Mouse (Mus musculus): ENCODE results near the gene Tmem88b.
"Not testable (repeated sequence)": the region's sequence is repeated elsewhere in the genome, so short reads cannot be mapped to it uniquely, and the experiment has no call there.

The Tmem88b gene

DNA sequence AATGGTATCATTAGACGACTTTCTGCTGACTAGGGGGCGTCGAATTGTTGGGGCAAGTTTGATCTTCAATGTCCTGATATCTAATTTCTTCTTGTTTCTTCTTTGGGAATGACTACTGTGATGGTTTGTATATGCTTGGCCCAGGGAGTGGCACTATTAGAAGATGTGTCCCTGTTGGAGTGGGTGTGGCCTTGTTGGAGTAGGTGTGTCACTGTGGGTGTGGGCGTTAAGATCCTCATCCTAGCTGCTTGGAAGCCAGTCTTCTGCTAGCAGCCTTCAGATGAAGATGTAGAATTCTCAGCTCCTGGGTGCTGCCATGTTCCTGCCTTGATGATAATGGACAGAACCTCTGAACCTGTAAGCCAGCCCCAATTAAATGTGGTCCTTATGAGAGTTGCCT is 3.2 kb upstream of the Tmem88b start:
- not testable (repeated sequence) for DNase-seq (ENCODE audit: low spot score in 2 of 2)

DNA sequence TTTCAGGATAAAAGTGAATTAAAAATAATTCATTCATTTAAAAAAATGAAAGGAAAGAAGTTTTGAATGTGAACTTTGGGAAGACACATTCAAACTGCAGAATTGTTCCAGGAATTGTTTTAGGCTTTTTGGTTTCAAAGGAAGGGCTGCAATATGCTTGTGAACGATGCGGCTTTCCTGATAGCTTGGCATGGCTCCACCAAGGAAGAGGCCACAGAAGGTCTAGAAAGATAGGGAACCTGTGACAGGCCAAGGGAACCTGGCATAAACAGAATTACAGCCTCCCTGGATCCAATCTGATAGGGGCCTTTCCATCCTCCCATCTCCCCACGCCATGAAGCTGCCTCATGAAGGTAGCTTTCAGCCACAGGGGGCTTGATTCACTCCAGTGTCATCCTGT is 2.6 kb upstream of the Tmem88b start:
- no peak for DNase-seq (ENCODE audit: low spot score in 2 of 2)

DNA sequence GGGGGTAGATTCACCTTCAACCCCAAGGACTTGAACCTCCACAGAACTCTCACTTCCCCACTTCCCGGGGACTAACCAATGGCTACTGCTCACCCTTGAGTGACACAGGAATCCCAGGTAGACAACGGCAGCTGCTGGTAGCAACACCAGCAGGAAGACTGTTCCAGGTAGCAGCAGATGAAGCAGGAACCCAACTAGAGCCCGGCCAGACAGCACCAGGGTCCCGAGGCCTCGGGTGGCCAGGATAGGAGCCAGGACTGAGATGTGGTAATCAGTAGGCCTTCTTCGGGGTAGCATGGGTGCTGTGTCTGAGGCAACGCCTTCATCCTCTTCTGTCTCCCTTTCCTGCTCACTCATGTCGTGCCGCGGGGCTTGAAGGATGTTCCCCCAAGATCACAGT is 428 bp downstream of the Tmem88b start:
- no peak for DNase-seq (ENCODE audit: low spot score in 2 of 2)

DNA sequence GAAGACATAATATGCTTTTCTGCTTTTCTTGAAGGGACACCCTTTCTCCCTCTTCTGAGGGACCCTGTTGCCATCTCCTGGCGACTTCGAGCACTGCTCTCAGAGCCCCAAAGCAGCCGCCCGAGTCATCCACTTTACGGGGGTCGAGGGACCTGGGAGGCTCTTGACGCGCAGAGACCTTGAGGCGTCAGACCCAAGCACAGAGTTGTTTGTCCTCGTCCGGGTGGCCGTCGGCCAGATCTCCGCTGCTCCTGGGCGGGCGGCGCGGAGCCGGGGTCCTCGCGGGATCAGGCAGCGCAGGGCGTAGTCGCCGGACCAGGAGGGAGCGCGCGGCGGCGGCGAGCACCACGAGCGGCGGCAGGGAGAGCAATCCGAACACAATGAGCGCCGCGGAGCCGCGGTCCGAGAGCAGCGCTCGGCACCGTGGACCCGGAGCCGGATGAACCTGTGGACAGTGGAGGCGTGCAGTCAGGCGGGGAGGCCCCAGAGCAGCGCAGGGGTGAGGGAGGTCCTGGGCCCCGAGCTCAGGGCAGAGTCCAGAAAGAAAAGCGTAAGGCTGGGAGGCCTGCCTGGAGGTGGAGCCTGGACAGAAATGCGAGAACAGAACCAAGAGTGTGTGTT is 1.5 kb downstream of the Tmem88b start:
- DNase-seq (ENCODE audit: low spot score in 2 of 2) = peak; percentile 77 to 79

DNA sequence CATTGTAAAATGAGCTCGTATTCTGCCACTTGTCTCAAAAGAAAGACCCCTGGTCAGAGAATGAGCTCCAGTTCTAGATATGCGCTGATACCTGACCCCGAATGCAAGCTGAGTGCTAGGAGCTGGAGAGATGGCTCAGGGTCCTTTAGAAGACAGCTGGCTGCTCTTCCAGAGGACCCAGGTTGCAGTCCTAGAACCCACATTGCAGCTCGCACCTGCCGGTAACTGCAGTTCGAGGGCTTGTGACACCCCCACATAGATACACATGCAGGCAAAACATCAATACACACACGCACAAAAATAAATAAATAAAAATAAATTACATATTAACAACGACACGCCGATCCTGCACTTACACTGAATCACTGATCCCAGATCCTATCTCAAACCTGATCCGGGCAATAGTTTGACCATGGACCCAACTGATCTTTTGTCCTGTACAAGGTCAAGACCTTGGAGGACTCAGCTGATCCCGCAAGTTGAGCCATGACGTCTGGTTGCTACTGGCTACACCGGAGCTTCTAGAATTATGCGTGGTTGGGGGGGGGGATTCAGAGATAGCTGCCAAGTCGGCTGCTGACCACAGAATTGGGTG is 2.1 kb downstream of the Tmem88b start:
- no peak for DNase-seq (ENCODE audit: low spot score in 2 of 2)

DNA sequence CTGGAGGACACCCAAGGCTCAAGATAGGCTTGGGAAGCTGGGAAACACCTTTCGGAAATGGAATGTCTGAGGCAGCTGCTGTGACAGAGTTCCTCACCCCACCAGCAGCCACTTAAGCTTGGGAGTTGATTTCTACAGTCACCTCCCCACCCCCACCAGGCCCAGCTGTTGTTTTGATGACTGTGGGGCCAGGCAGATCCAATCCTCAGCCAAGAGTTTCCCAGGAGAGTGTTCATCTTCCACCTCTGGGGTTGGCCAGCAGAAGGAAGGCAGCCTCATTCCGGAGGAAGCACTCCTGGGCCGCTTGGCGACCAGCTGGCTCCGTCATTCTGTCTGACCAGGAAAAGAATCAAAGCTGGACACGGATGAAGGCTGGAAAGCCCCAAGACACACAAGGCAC is 4.8 kb downstream of the Tmem88b start:
- DNase-seq (ENCODE audit: low spot score in 2 of 2) = peak in 1 of 2 experiments; percentile 23

DNA sequence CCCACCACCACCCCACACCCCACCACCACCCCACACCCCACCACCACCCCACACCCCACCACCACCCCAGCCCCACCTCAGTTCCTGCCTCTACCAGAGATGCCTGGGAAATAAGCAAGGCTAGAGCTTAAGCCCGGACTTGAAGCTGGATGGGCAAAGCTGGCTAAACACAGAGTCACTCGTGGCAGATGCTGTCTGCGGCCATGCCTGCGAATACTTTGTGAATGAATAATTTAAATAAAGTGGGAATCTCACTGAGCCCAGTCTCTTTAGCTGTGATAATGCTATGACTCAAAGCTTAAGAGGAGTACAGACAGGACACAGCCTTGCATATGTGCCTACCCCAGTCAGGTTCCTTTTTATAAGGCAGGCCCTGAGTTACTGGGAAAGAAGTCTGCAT is 6.2 kb downstream of the Tmem88b start:
- no peak for DNase-seq (ENCODE audit: low spot score in 2 of 2)

DNA sequence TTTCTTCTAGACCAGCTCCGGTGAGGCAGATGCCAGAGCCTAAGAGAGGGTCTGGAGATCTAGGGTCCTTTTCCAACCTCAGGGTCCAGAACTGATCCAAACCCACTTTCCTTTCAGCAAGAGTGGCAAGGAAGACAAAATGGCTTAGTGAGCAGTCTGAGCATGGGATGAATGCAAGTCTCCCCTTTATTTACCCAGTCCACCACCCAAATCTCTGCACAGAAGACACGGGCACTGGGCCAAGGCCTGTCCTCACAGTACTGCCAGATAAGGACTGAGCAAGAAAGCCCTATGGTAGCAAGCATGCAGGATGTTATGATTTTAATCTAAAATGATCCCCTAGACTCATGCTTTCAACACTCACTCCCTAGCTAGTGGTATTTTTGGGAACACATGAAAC is 7.9 kb downstream of the Tmem88b start:
- DNase-seq (ENCODE audit: low spot score in 2 of 2) = no peak

DNA sequence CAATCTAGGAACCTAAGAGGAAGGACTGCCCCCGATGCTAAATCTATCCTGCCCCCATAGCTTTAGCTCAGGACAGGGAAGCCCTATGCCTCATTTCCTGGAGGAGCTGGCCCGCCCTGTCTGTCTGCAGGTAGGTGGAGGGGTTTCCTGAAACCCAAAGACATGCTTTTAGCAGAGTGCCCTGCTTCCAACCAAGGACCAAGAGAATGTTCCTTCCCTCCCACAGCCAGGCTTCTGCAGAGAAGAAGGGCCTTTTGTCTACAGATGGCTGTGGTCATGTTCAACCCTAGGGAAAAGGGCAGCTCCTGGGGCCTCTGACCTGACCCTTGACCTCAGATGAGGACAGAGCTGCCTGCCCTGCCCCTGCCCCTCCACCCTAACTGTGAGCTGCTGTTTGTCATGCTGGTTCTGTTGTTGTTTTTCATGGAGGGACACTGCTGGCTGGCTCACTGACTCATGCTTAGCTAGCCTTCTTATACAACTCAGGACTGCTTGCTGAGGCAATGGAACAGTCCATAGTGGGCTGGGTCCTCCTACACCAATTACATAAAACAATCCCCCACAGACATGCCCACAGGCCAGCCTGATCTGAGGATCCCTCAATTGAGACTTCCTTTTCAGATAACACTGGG is 8.9 kb downstream of the Tmem88b start:
- peak; percentile 46 to 54 for DNase-seq (ENCODE audit: low spot score in 2 of 2)

DNA sequence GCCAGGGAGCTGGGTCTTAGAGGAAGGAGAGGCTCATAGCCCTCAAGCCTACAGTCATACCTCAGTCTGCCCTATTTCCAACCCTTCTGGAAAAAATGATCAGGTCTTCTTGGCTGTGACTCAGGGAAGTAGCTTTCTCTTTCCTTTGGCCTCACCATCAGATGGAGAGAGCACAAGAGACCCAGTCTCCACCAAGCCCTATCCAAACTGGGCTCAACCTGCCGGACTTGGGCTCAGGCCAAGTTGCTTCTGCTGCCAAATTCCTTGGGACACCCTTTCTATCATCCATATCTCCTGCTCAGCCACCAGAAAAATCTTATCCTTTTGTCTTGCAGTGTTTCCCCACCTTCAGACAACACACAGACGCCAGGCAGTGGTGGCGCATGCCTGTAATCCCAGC is 9.8 kb downstream of the Tmem88b start:
- DNase-seq (ENCODE audit: low spot score in 2 of 2) = no peak

DNA sequence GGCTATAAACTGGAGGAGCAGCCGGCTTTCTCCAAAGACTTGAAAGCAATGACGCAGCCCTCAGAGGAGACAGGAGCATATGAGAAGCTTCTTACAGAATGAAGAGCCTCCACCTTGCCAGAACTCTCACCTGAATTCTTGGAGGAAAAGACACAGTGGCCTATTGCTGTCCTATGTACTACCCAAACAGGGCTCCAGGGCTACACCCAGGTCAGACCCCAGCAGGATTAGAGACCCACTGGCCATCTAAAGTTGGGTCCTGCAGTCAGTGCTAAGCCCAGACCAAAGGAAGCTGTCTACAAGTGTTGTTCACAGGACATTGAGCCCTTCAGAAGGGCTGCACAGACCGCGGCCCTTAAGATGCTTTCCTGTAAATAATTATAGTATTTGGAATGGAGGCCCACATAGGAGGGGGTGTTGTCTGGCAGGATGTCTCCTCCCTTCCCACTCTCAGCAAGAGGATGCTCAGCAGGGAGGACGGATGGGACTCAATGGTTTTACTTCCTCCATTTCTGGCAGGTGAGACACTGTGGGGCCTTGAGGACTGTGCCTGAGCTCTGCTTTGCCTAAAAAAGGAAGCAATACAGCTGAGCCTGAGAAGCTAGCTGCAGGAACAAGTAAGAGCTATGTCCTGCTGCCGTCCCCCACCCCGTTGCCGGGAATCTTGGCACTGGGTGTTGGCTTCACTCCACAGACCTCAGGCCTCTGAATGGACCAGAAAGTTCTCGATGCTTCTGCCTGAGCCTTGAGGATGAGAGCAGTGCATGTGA is 10.5 kb downstream of the Tmem88b start:
- peak; percentile 43 to 55 for DNase-seq (ENCODE audit: low spot score in 2 of 2)

DNA sequence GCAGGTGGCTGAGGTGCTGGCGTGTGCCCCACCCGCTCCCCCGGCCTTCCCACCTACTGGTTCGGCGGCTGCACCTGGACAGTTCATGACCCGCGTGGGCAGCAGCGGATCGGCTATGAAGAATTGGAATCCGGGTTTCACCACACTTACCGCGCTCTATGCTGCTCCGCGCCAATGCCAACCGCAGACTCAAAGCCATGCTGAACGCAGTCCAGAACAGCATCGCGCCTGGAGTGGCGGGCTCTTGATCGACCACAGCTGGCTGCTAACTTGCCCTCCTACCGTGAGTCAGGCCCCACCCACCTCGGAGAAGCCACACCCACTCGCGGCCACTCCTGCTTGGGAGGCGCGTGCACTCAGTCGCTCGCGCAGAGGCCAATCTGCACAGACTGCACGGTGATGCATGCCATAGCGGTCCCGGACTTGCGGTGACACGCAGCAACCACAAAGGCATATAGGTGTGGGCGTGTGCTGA is 11.4 kb downstream of the Tmem88b start, which contains the start of gene Vwa1:
TSS of gene Vwa1 (minus strand) at position 419 of the 475 bp plus-strand sequence.
- peak; percentile 81 to 85 for DNase-seq (ENCODE audit: low spot score in 2 of 2)

DNA sequence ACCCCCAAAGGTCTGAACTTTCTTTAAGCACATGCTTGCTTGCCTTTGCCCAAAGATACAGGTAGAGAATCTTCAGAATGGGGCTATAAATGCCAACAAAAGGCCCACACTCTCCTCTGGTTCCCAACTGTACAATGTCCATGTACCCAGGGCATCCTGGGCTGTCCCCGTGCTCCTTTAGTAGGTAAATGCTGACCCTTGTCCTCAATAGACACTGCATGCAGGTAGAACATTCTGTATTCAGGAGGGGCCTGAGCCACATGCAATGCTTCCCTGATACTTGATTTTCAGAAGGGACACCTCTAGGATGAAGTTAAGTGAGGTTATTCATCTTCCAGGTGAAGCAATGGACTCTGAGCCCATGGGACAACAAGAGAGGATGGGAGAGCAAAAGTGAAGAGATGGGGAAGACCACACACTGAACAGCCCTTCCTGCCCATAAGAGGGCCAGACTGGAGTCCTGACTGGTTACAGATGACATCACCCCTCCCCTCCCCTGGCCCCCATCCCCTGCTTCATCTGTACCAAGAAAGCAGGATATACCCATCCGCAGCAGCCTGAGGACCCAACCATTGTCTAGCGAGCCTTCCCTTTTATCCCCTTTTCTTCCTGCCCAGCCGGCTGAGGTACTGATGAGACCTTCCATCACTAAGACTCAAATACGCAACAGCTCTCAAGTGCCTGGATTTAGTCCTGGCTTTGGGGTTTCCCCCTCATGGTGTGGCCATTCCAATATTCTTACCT is 12.2 kb downstream of the Tmem88b start:
- DNase-seq (ENCODE audit: low spot score in 2 of 2) = no peak

DNA sequence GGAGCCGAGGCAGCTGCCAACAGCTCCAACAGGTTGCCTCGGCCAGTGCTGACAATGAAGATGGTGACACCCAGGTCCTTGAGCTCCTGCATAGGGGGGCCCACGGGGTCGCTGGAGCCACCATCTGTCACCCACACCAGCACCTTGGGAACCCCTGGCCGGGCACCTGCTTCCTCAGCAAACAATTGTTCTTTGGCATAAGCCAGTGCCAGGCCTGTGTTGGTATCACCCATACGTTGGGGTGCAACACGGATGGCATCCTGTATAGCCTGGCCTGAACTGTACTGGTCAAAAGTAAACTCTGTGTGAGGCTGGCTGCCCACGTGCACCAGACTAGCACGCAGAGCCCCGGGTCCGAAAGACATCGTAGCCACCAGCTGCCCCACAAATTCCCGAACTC is 12.9 kb downstream of the Tmem88b start:
- DNase-seq (ENCODE audit: low spot score in 2 of 2) = no peak

DNA sequence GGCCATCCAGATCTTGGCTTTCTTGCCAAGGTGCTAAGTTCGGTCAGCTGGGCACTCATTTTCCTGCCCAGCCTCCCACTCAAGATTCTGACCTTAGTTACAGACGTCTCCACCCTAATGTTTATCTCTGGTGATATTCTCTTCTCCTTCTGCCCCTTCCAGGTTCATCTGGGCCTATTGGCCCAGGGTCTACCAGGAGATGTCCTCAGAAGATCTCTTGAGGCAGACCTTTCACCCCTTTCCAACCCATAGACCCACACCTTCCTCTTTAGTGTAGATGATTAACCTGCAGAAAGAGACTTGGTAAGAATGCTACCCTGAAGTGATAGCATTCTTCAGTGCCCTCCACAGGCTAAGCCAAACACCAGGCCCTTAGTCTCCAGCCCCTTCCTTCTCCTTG is 14.0 kb downstream of the Tmem88b start:
- DNase-seq (ENCODE audit: low spot score in 2 of 2) = no peak

DNA sequence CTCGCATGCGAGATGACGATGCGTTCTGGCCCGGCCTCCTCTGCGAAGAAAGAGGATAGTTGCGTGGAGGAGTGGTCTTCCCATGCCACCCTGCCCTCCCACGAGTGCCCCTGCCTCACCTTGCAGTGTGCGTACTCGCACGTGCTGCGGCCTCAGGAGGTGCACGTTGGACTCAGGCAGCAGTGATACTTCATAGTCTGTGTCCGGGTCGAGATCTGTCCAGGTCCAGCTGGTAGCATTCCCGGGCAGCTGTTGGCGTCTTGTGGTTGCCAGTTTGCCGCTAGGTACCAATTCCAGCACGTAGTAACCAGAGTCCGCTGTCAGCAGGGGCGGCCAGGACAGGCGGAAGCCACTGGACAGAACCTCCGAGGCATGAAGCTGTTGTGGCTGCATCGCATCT is 15.0 kb downstream of the Tmem88b start:
- no peak for DNase-seq (ENCODE audit: low spot score in 2 of 2)

DNA sequence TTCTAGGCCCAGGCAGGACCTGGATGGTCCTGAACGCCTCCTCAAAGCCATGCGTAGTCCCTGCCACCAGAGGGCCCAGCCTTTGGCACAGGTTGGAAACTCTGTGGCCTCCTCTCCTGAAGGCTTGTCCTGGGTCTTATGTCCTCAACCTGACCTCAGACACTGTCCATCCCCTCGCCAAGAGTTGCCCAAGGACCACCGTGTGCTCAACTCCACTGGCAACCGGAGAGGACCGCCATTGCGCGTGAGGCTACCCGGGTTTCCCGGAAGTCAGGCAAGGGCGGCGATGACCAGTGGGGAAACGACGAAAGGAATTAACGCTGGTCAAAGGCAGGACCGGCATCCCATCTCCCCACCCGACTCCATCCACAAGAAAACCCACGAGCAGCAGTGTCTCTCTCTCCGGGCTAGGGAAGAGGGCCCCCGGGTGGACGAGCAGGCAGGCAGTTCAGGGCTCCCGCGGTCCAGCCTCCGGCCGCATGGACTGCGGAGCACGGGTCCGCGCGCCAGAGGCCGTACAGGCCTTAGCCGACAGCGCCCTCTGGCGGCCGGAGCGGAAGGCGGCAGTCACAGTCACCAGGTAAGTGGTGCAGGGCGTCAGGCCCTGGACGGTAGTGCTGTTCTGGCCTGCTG is 15.7 kb downstream of the Tmem88b start:
- DNase-seq (ENCODE audit: low spot score in 2 of 2) = peak; percentile 88 to 92

DNA sequence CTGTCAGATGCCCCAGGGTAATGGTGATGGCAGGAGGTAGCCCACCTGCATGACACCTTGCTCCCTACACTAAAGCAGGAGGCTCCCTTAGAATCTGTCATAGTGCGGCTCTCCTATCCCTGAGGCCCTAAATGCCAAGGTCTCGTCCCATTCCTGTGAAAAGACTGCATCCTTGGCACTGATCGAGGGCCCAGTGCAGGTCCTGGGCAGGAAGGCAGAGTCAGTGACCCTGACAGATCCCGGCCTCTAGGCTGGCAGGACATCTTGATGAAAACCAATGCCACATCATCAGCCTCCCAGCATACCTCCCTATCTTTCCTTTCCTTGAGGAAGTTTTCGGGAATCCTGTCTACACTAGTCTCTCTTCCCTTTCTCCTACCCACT is 16.2 kb downstream of the Tmem88b start:
- no peak for DNase-seq (ENCODE audit: low spot score in 2 of 2)

DNA sequence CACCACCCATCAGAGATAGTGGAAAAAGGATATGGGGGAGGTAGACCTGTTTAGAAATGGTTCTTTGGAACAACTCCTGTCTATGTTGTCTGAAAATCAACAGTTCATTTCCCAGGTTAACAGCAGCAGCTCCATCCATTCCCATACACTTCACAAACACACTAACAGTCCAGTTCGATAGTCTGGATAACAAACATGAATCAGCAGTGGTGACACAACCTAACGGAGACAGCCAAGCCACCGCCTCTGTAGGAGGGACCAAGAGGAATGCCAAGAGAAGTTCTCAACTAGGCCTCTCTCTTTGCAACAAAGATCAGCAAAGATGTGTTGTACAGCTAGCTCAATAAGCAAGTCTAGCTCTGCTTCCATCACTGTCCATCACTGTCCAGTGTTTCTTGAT is 23.3 kb downstream of the Tmem88b start:
- no peak for DNase-seq (ENCODE audit: low spot score in 2 of 2)

DNA sequence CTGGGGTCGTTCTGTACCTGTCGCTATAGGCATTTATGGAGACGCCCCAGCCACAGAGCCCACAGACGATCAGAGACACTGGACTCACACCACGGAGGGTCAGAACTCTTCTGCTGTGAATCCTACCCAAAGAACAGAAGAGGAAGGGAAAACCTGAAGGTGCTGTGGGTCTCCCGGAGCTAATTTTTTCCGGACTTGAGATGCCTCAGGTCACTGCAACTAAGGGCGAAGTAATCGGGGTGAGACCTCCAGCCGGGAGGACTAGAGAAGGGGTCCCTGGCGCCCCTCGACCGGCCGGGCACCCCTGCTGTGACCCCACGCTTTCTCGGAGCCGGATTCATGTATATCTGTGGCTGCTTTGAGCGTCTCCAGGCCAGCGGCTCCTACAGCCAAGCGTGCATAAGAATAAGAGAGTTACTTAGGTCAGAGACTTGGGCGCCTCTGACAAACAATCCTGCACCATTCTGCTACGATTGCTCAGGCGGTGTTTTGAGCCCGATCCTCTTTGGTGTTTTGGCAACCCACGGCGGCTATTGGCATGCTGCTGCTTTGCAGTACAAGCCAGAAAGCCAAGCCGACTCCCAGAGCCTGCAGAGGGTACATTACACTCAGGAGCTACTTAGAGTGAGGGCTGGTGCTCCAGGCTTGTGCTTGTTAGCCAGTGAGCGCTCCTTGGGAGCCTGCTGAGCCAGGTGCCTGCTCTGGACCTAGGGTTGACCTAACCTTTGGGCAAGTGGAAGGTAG is 24.1 kb downstream of the Tmem88b start:
- DNase-seq (ENCODE audit: low spot score in 2 of 2) = no peak
